Comparison of ENCODE assay signal across 12 mouse cellular contexts in genomic region chr2:13500298-13500999, GRCm38 (mm10). TPM values are rescaled to one million over a fixed set of nuclear protein-coding genes. Genes with fewer than 3 reads are reported as not detected.
DNase-seq lines count a peak whose midpoint lies in the region; ATAC-seq and TF ChIP-seq lines count a peak whose summit lies in the region.
"Had no signal": no experiment of that assay in that cellular context is flagged by ENCODE, and none has a peak within 500 bp of the region (broad histone marks: within the 10 kb centered on the region; RNA-seq: fewer than 3 reads in every experiment).

No protein-coding gene starts in this region.

- H3K4me2 ChIP-seq in kidney, embryonic 14.5 days (replicated peaks; ENCODE audit: low read depth, low read length): no peak overlapping the region
- H3K4me2 ChIP-seq in forebrain, embryonic 15.5 days (replicated peaks): no peak overlapping the region
- no peak overlapping the region for H3K4me2 ChIP-seq in midbrain, embryonic 14.5 days (ENCODE audit: low read length)
- H3K4me2 ChIP-seq: limb, embryonic 13.5 days had no signal

- 49% methylated on average over 5 of the region's 5 CpGs for WGBS in kidney, embryonic 14.5 days
- 26% methylated on average over 5 of the region's 5 CpGs for WGBS in forebrain, embryonic 15.5 days
- 33% methylated on average over 5 of the region's 5 CpGs for WGBS in midbrain, embryonic 14.5 days

- no peak overlapping the region for H3K27ac ChIP-seq in kidney, embryonic 14.5 days (ENCODE audit: low read depth, low read length)
- H3K27ac ChIP-seq in forebrain, embryonic 15.5 days (replicated peaks): no peak overlapping the region
- no peak overlapping the region for H3K27ac ChIP-seq in midbrain, embryonic 14.5 days (replicated peaks; ENCODE audit: low read depth, low read length)
- H3K27ac ChIP-seq: limb, embryonic 13.5 days had no signal

- no peaks in the 10 kb centered on the region for H3K4me1 ChIP-seq in kidney, embryonic 14.5 days (ENCODE audit: control insufficient read depth, insufficient read depth, low read length)
- 0 out of 2 replicates have a peak, but pooled peaks cover 2% of the 10 kb centered on the region for H3K4me1 ChIP-seq in forebrain, embryonic 15.5 days
- H3K4me1 ChIP-seq in midbrain, embryonic 14.5 days (ENCODE audit: control insufficient read depth, insufficient read depth, low read length): no peaks in the 10 kb centered on the region
- H3K4me1 ChIP-seq: limb, embryonic 13.5 days had no signal

- POLR2A ChIA-PET in Patski (lab: Charles Lee): no interaction called here

- CTCF ChIA-PET in Patski (lab: Charles Lee): interaction anchor here (0.8 to 1.2 kb wide), 2 partner anchors 11 to 36 kb away, joined by 3 read pairs; no protein-coding TSS in a partner anchor

- no peaks in the 10 kb centered on the region for H3K27me3 ChIP-seq in kidney, embryonic 14.5 days (ENCODE audit: control insufficient read depth, insufficient read depth, low read length)
- no peaks in the 10 kb centered on the region for H3K27me3 ChIP-seq in Patski
- H3K27me3 ChIP-seq in forebrain, embryonic 15.5 days: no peaks in the 10 kb centered on the region
- no peaks in the 10 kb centered on the region for H3K27me3 ChIP-seq in midbrain, embryonic 14.5 days (ENCODE audit: control insufficient read depth, insufficient read depth, low read length)
- H3K27me3 ChIP-seq: limb, embryonic 13.5 days had no signal

- H3K4me3 ChIP-seq in kidney, embryonic 14.5 days (ENCODE audit: low read length): no peak overlapping the region
- H3K4me3 ChIP-seq in forebrain, embryonic 15.5 days: no peak overlapping the region
- H3K4me3 ChIP-seq in midbrain, embryonic 14.5 days (replicated peaks; ENCODE audit: low read depth, low read length): no peak overlapping the region
- H3K4me3 ChIP-seq: limb, embryonic 13.5 days had no signal

- ATAC-seq in kidney, embryonic 14.5 days (ENCODE audit: low FRiP score, low TSS enrichment): 0 out of 2 replicates have a peak, but pooled peaks have one; percentile 66
- peak; percentile 80 for ATAC-seq in Patski
- peak; percentile 80 for ATAC-seq in forebrain, embryonic 15.5 days (replicated peaks)
- ATAC-seq in midbrain, embryonic 14.5 days (ENCODE audit: low FRiP score, low TSS enrichment): peak; percentile 57; the same call in 1 of the 2 replicates
- ATAC-seq in megakaryocyte-erythroid progenitor cell, adult 5-6 weeks (replicated peaks; ENCODE audit: low FRiP score, low TSS enrichment, poor library complexity, severe bottlenecking): no peak

- in situ Hi-C loops in Patski (cut with MboI; ENCODE audit: low pct_unique_long_range_greater_than_20kb): no loop called here

- no peaks in the 10 kb centered on the region for H3K36me3 ChIP-seq in kidney, embryonic 14.5 days (ENCODE audit: control insufficient read depth, insufficient read depth, low read length)
- no peaks in the 10 kb centered on the region for H3K36me3 ChIP-seq in forebrain, embryonic 15.5 days
- no peaks in the 10 kb centered on the region for H3K36me3 ChIP-seq in midbrain, embryonic 14.5 days (ENCODE audit: control insufficient read depth, insufficient read depth, low read length)
- H3K36me3 ChIP-seq: limb, embryonic 13.5 days had no signal

- H3K9ac ChIP-seq in kidney, embryonic 14.5 days (ENCODE audit: low read depth, low read length): no peak overlapping the region
- no peak overlapping the region for H3K9ac ChIP-seq in forebrain, embryonic 15.5 days (replicated peaks)
- no peak overlapping the region for H3K9ac ChIP-seq in midbrain, embryonic 14.5 days (replicated peaks; ENCODE audit: low read length)
- H3K9ac ChIP-seq: limb, embryonic 13.5 days had no signal

- TF ChIP-seq CTCF in Patski (IDR thresholded peaks at IDR 0.05): no peak

- H3K9me3 ChIP-seq in kidney, embryonic 14.5 days (ENCODE audit: control insufficient read depth, low read length): no peaks in the 10 kb centered on the region
- H3K9me3 ChIP-seq in forebrain, embryonic 15.5 days: no peaks in the 10 kb centered on the region
- H3K9me3 ChIP-seq in midbrain, embryonic 14.5 days (ENCODE audit: control insufficient read depth, low read length): no peaks in the 10 kb centered on the region
- H3K9me3 ChIP-seq: limb, embryonic 13.5 days had no signal

- no peak for DNase-seq in kidney, adult 8-10 months
- DNase-seq in Patski (ENCODE audit: low read depth, low spot score): no peak
- peak; percentile 77 for DNase-seq in midbrain, embryonic 14.5 days
- no peak for DNase-seq in left cerebral cortex, adult 9 months (ENCODE audit: low spot score in 2 of 2)
- DNase-seq in heart, adult 18-20 months: no peak
- DNase-seq: cerebellum, adult 9-10 months; kidney, postnatal 14 days; thymus, postnatal 14 days had no signal

RNA-seq across cellular contexts. Expression of gene Cubn, which starts 8.8 kb away (rescaled TPM):
- 1.2 and 3.1 TPM in 2 replicates for polyA plus RNA-seq in kidney, embryonic 14.5 days (2014; fragmentation: Nextera tagmentation; extraction: Ambion mirVana)
- 1.1 TPM for polyA plus RNA-seq in Patski (2021)
- polyA plus RNA-seq in forebrain, embryonic 15.5 days (2015; fragmentation: Nextera tagmentation; extraction: Ambion mirVana): 0.09 and 0.19 TPM in 2 replicates
- 0.54 and 0.67 TPM in 2 replicates for polyA plus RNA-seq in midbrain, embryonic 14.5 days (2014; fragmentation: Nextera tagmentation; extraction: Ambion mirVana)
- total RNA-seq in megakaryocyte-erythroid progenitor cell, adult 5-6 weeks (2014; fragmentation: Nextera tagmentation): not detected in 2 replicates
- total RNA-seq in megakaryocyte-erythroid progenitor cell, adult 5-6 weeks (2017): not detected in 2 replicates
- total RNA-seq in heart, adult 18-20 months (2021): 1 to 10 TPM in 1 of 2 experiments, under 1 TPM in 1; 0.87 to 1.2 TPM

RNA-seq across cellular contexts. Expression of gene Trdmt1, which starts 44.0 kb away (rescaled TPM):
- polyA plus RNA-seq in kidney, embryonic 14.5 days (2014; fragmentation: Nextera tagmentation; extraction: Ambion mirVana): 12.8 and 16.3 TPM in 2 replicates
- polyA plus RNA-seq in Patski (2021): 8.0 TPM
- polyA plus RNA-seq in forebrain, embryonic 15.5 days (2015; fragmentation: Nextera tagmentation; extraction: Ambion mirVana): 7.5 and 8.7 TPM in 2 replicates
- polyA plus RNA-seq in midbrain, embryonic 14.5 days (2014; fragmentation: Nextera tagmentation; extraction: Ambion mirVana): 8.6 and 8.9 TPM in 2 replicates
- 7.0 and 17.3 TPM in 2 replicates for total RNA-seq in megakaryocyte-erythroid progenitor cell, adult 5-6 weeks (2014; fragmentation: Nextera tagmentation)
- total RNA-seq in megakaryocyte-erythroid progenitor cell, adult 5-6 weeks (2017): 9.3 and 14.4 TPM in 2 replicates
- total RNA-seq in heart, adult 18-20 months (2021): 1 to 10 TPM; 5.2 to 6.7 TPM
